Mouse (Mus musculus) erythroblast, embryonic 14.5 days (primary cell): ENCODE measurements around the gene Glmn.

Experiments
- GATA1 ChIP-seq: IDR thresholded peaks from 2 replicates; pipeline ENCODE4 v1.6.1; 2012; ENCODE audit warnings: low read length, inconsistent platforms, mixed read lengths
- TAL1 ChIP-seq: IDR thresholded peaks from 3 replicates; pipeline ENCODE4 v1.6.1; 2012; ENCODE audit warnings: low read length, inconsistent platforms, mixed read lengths

DNA sequence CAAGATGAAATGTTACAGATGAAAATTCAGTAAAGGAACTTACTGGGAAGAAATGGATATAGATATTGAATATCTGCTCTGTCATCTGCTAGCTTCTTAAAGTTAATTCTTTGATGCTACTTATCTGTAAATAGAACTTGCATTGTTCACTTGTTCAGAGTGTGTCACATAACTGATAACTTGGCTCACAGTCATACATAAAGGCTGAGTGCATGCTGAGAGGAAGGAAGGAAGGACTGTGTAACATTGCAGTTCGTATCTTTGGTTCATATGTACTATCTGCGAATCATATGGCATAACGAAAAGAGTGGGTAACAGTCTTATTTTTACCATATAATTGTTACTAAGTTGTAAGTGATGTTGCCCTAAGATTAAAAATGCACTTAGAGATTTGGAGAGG is 23.6 kb upstream of the Glmn start:
- no peak for TF ChIP-seq GATA1
- TF ChIP-seq TAL1 = no peak
